Mouse (Mus musculus) CD4-positive naive resting alpha-beta T cell, adult 57 days (primary cell): Measurements from ENCODE around the gene Olfr78. TPM values are rescaled to one million over a fixed set of nuclear protein-coding genes. Genes with fewer than 3 reads are reported as not detected.

ENCODE experiments used
- total RNA-seq: library from RNA; stranded (reverse); gene quantifications from one replicate; pipeline ENCODE4 v1.2.4, GENCODE M21; 2023

The Olfr78 gene
- total RNA-seq, result not detected

GRCm38 (mm10) chr7:102759266-102759665 lies at the start of gene Olfr78, which contains the start of gene Olfr560:
TSS of gene Olfr78 (minus strand) at chr7:102759471.
TSS of gene Olfr560 (minus strand) at chr7:102759366.

GRCm38 (mm10) chr7:102803180-102803579 lies 43.9 kb upstream of the Olfr78 start, which contains the start of gene Olfr564:
TSS of gene Olfr564 (plus strand) at chr7:102803480.

GRCm38 (mm10) chr7:102770921-102771320 lies 11.7 kb upstream of the Olfr78 start, which contains the start of gene Olfr561:
TSS of gene Olfr561 (plus strand) at chr7:102771221.

GRCm38 (mm10) chr7:102727391-102727790 lies 31.9 kb downstream of the Olfr78 start, which contains the start of gene Olfr559:
TSS of gene Olfr559 (minus strand) at chr7:102727491.

GRCm38 (mm10) chr7:102718970-102719369 lies 40.3 kb downstream of the Olfr78 start, which contains the start of gene Olfr33:
TSS of gene Olfr33 (minus strand) at chr7:102719070.

GRCm38 (mm10) chr7:102701915-102702314 lies 57.4 kb downstream of the Olfr78 start, which contains the start of gene Olfr558:
TSS of gene Olfr558 (plus strand) at chr7:102702215.

GRCm38 (mm10) chr7:102695358-102696125 lies 63.7 kb downstream of the Olfr78 start, which contains the start of gene Olfr557:
TSS of gene Olfr557 (plus strand) at chr7:102695910.

Other genes starting within 250 kb of the Olfr78 start
- not detected for gene Olfr547, start 224.7 kb downstream of the Olfr78 start, total RNA-seq
- not detected for gene Olfr548-ps1, start 218.6 kb downstream of the Olfr78 start, total RNA-seq
- gene Olfr549, start 209.6 kb downstream of the Olfr78 start, total RNA-seq, result not detected
- 49.0 TPM for gene Trim21, start 194.0 kb downstream of the Olfr78 start, total RNA-seq
- not detected for gene Olfr550, start 188.0 kb downstream of the Olfr78 start, total RNA-seq
- gene Olfr551, start 167.6 kb downstream of the Olfr78 start, total RNA-seq, result not detected
- gene Olfr552, start 161.7 kb downstream of the Olfr78 start, total RNA-seq, result not detected
- gene Olfr553, start 141.3 kb downstream of the Olfr78 start, total RNA-seq, result not detected
- not detected for gene Olfr554, start 121.0 kb downstream of the Olfr78 start, total RNA-seq
- not detected for gene Olfr555, start 100.6 kb downstream of the Olfr78 start, total RNA-seq
- gene Olfr556, start 94.6 kb downstream of the Olfr78 start, total RNA-seq, result not detected
- 11.6 TPM for gene Trim68, start 72.1 kb downstream of the Olfr78 start, total RNA-seq
- gene Olfr557, start 63.6 kb downstream of the Olfr78 start, total RNA-seq, result not detected
- not detected for gene Olfr558, start 57.3 kb downstream of the Olfr78 start, total RNA-seq
- gene Olfr33, start 40.4 kb downstream of the Olfr78 start, total RNA-seq, result not detected
- gene Olfr559, start 32.0 kb downstream of the Olfr78 start, total RNA-seq, result not detected
- gene Olfr560, start 105 bp downstream of the Olfr78 start, total RNA-seq, result not detected
- gene Olfr561, start 11.8 kb upstream of the Olfr78 start, total RNA-seq, result not detected
- not detected for gene Olfr564, start 44.0 kb upstream of the Olfr78 start, total RNA-seq
- gene Olfr566, start 99.3 kb upstream of the Olfr78 start, total RNA-seq, result not detected
- not detected for gene Olfr568, start 117.7 kb upstream of the Olfr78 start, total RNA-seq
- not detected for gene Olfr569, start 131.4 kb upstream of the Olfr78 start, total RNA-seq
- not detected for gene Olfr570, start 135.1 kb upstream of the Olfr78 start, total RNA-seq
- gene Olfr571, start 158.1 kb upstream of the Olfr78 start, total RNA-seq, result not detected
- not detected for gene Olfr572, start 164.9 kb upstream of the Olfr78 start, total RNA-seq
- not detected for gene Olfr573-ps1, start 183.1 kb upstream of the Olfr78 start, total RNA-seq
- not detected for gene Olfr574, start 189.0 kb upstream of the Olfr78 start, total RNA-seq
- gene Olfr575, start 199.3 kb upstream of the Olfr78 start, total RNA-seq, result not detected
- not detected for gene Olfr576, start 203.2 kb upstream of the Olfr78 start, total RNA-seq
- gene Olfr577, start 216.5 kb upstream of the Olfr78 start, total RNA-seq, result not detected
- not detected for gene Olfr578, start 229.9 kb upstream of the Olfr78 start, total RNA-seq